Mouse (Mus musculus) E14TG2a.4 (cell line): ENCODE results near the gene Nucb1.

Experiments
- CTCF ChIP-seq: conservative IDR thresholded peaks from 2 replicates; pipeline ENCODE4 v1.5.1; 2014; ENCODE audit warnings: low read length
- NANOG ChIP-seq: IDR thresholded peaks from 2 replicates; pipeline ENCODE4 v1.6.1; 2014; ENCODE audit warnings: borderline replicate concordance, low read length, mixed read lengths

DNA sequence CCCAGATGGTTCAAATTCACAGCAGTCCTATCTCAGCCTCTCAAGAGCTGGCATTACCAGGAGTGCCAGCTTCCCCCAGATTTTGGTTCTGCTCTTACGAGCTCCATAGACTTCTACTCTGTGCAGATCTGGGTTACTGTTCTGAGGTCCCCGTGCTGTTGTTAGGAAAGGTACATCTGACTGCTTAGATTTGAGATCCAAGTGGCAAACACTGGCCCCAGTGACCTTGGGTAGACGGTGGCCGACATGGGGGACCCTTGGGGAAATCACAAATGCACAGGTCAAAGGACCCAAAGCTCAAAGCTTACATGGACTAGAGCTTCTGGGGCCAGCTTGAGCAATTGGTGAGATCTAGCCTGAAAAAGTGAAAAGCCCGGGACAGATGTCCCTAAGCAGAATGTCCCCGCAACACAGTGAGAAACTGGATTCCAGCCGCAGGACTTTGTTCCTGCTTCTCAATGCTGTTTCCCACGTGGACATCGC lies 53.4 kb downstream of the Nucb1 start:
- TF ChIP-seq CTCF (no peak), NANOG (no peak)
